Mouse (Mus musculus): ENCODE measurements around the gene Dpm1. TPM values are rescaled to one million over a fixed set of nuclear protein-coding genes. Genes with fewer than 3 reads are reported as not detected.

Dpm1 gene
- polyA plus RNA-seq (2012; rRNA removed), result 29.5 and 33.6 TPM in 2 replicates

DNA sequence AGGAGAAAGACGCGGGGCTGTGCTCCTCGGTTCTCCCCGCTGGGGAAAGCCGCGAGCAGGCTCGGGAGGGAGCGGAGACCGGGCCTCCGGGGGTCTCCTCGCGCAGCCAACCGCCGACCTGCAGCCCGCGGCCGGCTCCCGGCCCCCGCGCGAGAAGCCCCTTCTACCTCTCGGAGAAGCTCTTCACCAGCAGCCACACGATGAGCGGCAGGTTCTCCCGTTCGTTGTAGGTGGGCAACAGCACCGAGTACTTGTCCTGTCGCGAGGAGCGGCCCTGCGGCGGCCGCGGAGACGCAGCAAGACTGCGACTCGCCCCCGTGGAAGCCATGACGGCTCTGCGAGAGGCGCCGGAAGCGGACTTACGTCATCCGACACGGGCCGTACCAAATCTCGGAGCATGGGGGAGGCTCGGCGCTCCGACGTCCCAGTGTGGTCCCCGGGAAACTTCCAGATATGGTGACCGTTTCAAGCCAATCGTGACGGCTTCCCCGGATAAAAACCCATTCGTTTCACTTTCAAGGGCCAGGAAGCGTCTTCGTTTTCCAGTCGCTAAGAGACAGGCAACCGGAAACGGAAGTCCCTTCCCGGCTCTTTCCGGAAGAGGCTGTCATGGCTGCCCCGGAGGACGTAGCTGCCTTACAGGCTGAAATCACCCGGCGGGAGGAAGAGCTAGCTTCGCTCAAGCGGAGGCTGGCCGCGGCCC, at the start of gene Dpm1, which contains the start of the genes Gm20716 and Mocs3:
TSS of gene Dpm1 (minus strand) at position 566 of the 703 bp plus-strand sequence.
TSS of gene Gm20716 (minus strand) at position 339 of the 703 bp plus-strand sequence.
TSS of gene Mocs3 (plus strand) at position 597 of the 703 bp plus-strand sequence.
- Histone ChIP-seq H3K36me3 (ENCODE audit: control insufficient read depth, insufficient read depth, low read length) (peaks cover 14% of the 10 kb centered on the region), H3K4me3 (ENCODE audit: control insufficient read depth, insufficient read depth, low read length) (peak within 1 kb of the TSS; percentile 92), H3K4me1 (replicated peaks; ENCODE audit: control insufficient read depth, insufficient read depth, low read length) (peaks cover 17% of the 10 kb centered on the region), H3K27ac (ENCODE audit: control insufficient read depth, insufficient read depth, low read length) (peak within 1 kb of the TSS; percentile 43; the same call in 1 of the 2 replicates), H3K27me3 (ENCODE audit: control insufficient read depth, insufficient read depth, low read length) (no peaks in the 10 kb centered on the region)
- WGBS, result under 1% methylated on average over 73 of the region's 73 CpGs
- TF ChIP-seq POLR2A (IDR thresholded peaks at IDR 0.05; ENCODE audit: control insufficient read depth, extremely low read depth, insufficient read depth, low read length, poor library complexity) (peak; percentile 90), CTCF (IDR thresholded peaks at IDR 0.05; ENCODE audit: borderline replicate concordance, control insufficient read depth, extremely low read depth, insufficient read depth, low read length, poor library complexity) (peak; percentile 19; the same call in 1 of the 2 replicates)
- DNase-seq, result peak; percentile 81

DNA sequence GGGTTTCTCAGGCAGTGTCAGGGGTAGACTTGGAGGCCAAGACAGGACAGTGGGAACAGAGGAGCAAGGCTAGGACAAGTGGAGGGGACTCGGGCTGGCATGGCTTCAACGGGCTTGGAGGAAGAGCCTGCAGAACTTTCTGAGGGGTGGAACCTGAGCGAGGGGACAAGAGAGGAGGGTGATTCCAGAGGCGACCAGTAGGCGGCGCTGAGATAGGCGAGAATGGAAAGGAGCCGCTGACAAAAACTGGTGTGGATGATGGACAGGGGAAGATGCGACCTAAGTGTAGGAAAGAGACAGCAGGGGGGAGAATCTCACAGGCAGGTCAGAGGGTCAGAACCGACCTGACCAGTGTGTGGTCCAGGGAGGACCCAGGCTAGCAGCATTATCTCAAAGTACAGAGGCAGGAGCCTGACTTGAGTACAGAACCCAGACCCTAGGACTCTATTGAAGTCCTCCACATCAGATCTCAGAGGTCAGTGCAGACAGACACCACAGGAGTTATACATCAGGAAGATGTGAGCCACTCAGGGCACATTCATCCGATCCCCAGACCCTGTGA, 44.1 kb upstream of the Dpm1 start:
- peak; percentile 71 for DNase-seq
- Histone ChIP-seq H3K27ac (ENCODE audit: control insufficient read depth, insufficient read depth, low read length) (no peak overlapping the region), H3K36me3 (ENCODE audit: control insufficient read depth, insufficient read depth, low read length) (no peaks in the 10 kb centered on the region), H3K4me1 (replicated peaks; ENCODE audit: control insufficient read depth, insufficient read depth, low read length) (no peaks in the 10 kb centered on the region), H3K4me3 (ENCODE audit: control insufficient read depth, insufficient read depth, low read length) (no peak overlapping the region), H3K27me3 (ENCODE audit: control insufficient read depth, insufficient read depth, low read length) (no peaks in the 10 kb centered on the region; the same call in 1 of the 2 replicates)
- WGBS, result 7% methylated on average over 11 of the region's 11 CpGs
- TF ChIP-seq CTCF (IDR thresholded peaks at IDR 0.05; ENCODE audit: borderline replicate concordance, control insufficient read depth, extremely low read depth, insufficient read depth, low read length, poor library complexity) (peak; percentile 86; the same call in 1 of the 2 replicates), POLR2A (IDR thresholded peaks at IDR 0.05; ENCODE audit: control insufficient read depth, extremely low read depth, insufficient read depth, low read length, poor library complexity) (no peak)

DNA sequence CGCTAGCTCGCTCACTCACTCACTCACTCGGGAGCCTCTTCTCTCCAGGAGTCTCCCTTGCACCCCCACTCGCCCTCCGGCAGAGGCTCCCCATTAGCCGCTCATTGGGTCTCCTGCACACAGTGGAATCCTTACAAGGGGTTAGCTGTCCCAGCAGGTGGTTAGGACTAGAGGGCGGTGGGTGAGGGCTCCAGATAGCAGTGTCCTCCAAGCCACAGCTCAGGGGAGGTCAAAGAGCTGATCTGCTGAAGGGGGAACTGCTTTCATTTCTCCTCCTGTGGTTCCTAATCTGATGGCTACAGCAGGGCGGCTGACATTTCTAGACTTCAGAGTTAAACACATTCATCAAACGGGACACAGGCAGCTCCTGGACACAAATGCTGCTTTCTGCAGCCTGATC, 43.0 kb upstream of the Dpm1 start:
- Histone ChIP-seq H3K4me3 (ENCODE audit: control insufficient read depth, insufficient read depth, low read length) (no peak overlapping the region), H3K4me1 (replicated peaks; ENCODE audit: control insufficient read depth, insufficient read depth, low read length) (no peaks in the 10 kb centered on the region), H3K27ac (ENCODE audit: control insufficient read depth, insufficient read depth, low read length) (no peak overlapping the region), H3K27me3 (ENCODE audit: control insufficient read depth, insufficient read depth, low read length) (no peaks in the 10 kb centered on the region), H3K36me3 (ENCODE audit: control insufficient read depth, insufficient read depth, low read length) (no peaks in the 10 kb centered on the region)
- 5% methylated on average over 9 of the region's 9 CpGs for WGBS
- TF ChIP-seq CTCF (IDR thresholded peaks at IDR 0.05; ENCODE audit: borderline replicate concordance, control insufficient read depth, extremely low read depth, insufficient read depth, low read length, poor library complexity) (no peak), POLR2A (IDR thresholded peaks at IDR 0.05; ENCODE audit: control insufficient read depth, extremely low read depth, insufficient read depth, low read length, poor library complexity) (no peak)
- DNase-seq, result no peak

DNA sequence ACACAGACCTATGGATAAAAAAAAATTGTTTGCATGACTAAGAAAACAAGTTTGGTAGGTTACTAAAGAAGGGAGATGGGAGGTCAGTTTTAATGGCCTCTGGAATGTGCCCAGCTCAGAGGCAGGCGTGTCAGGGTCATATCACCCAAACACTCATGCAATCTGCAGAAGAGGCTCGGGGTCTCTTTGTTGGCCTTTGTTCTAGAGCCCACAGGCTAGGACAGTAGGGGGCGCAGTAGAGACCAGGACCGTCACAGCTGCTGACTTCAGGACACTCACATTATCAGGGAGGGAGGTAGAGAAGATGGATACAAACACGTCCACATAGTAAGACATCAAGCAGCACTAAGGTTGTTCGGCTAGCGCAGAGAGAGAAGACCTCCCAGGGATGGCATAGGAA, 37.6 kb upstream of the Dpm1 start:
- DNase-seq, result peak; percentile 27
- Histone ChIP-seq H3K36me3 (ENCODE audit: control insufficient read depth, insufficient read depth, low read length) (no peaks in the 10 kb centered on the region), H3K27me3 (ENCODE audit: control insufficient read depth, insufficient read depth, low read length) (no peaks in the 10 kb centered on the region), H3K4me1 (replicated peaks; ENCODE audit: control insufficient read depth, insufficient read depth, low read length) (no peaks in the 10 kb centered on the region), H3K27ac (ENCODE audit: control insufficient read depth, insufficient read depth, low read length) (no peak overlapping the region), H3K4me3 (ENCODE audit: control insufficient read depth, insufficient read depth, low read length) (no peak overlapping the region)
- no peak for TF ChIP-seq CTCF (IDR thresholded peaks at IDR 0.05; ENCODE audit: borderline replicate concordance, control insufficient read depth, extremely low read depth, insufficient read depth, low read length, poor library complexity)
- no peak for TF ChIP-seq POLR2A (IDR thresholded peaks at IDR 0.05; ENCODE audit: control insufficient read depth, extremely low read depth, insufficient read depth, low read length, poor library complexity)
- 79% methylated on average over 7 of the region's 7 CpGs for WGBS

DNA sequence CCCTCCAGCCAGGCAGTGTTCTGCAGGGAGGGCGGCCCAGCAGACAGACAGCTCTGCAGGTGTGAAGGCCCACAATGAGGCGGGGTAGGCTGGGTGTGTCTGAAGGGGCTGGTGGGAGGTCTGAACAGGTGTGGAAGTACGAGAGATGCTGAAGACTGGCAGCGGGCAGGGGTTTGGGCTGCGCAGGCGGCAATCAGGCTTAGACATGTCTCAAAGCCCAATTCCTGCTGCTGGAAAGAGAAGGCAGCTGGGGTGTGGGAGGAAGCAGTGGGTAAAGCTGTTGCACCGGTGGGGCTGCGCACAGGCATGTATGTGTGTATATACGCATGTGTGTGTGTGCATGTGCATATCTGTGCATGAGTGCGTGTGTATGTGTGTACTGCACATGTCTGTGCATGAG, 30.5 kb upstream of the Dpm1 start:
- no peak for DNase-seq
- Histone ChIP-seq H3K27me3 (ENCODE audit: control insufficient read depth, insufficient read depth, low read length) (no peaks in the 10 kb centered on the region), H3K36me3 (ENCODE audit: control insufficient read depth, insufficient read depth, low read length) (no peaks in the 10 kb centered on the region), H3K4me1 (replicated peaks; ENCODE audit: control insufficient read depth, insufficient read depth, low read length) (no peaks in the 10 kb centered on the region), H3K27ac (ENCODE audit: control insufficient read depth, insufficient read depth, low read length) (no peak overlapping the region), H3K4me3 (ENCODE audit: control insufficient read depth, insufficient read depth, low read length) (no peak overlapping the region)
- TF ChIP-seq CTCF (IDR thresholded peaks at IDR 0.05; ENCODE audit: borderline replicate concordance, control insufficient read depth, extremely low read depth, insufficient read depth, low read length, poor library complexity), result no peak
- TF ChIP-seq POLR2A (IDR thresholded peaks at IDR 0.05; ENCODE audit: control insufficient read depth, extremely low read depth, insufficient read depth, low read length, poor library complexity), result no peak
- 93% methylated on average over 10 of the region's 10 CpGs for WGBS

DNA sequence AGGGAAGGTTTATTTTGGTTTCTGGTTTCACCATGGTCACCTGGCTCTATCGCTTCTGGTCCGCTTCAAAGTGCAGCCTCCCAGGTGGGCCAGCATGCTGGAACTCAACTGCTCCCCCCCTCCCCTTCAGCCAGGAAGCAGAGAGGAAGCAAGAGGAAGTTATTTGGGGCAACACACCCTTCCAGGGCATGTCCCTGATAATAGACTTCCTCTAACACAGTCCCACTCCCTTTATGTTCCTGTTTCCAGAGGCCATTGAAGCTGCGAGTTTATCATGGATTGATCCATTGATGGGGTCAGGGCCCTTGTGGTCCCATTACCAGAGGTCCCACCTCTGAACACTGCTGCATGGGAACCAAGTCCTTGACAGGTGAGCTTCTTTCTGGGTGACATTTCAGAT, 29.7 kb upstream of the Dpm1 start:
- Histone ChIP-seq H3K4me3 (ENCODE audit: control insufficient read depth, insufficient read depth, low read length) (no peak overlapping the region), H3K36me3 (ENCODE audit: control insufficient read depth, insufficient read depth, low read length) (no peaks in the 10 kb centered on the region), H3K27me3 (ENCODE audit: control insufficient read depth, insufficient read depth, low read length) (no peaks in the 10 kb centered on the region), H3K4me1 (replicated peaks; ENCODE audit: control insufficient read depth, insufficient read depth, low read length) (no peaks in the 10 kb centered on the region), H3K27ac (ENCODE audit: control insufficient read depth, insufficient read depth, low read length) (no peak overlapping the region)
- DNase-seq, result no peak
- WGBS, result 76% methylated on average over 3 of the region's 3 CpGs
- TF ChIP-seq CTCF (IDR thresholded peaks at IDR 0.05; ENCODE audit: borderline replicate concordance, control insufficient read depth, extremely low read depth, insufficient read depth, low read length, poor library complexity), result no peak
- no peak for TF ChIP-seq POLR2A (IDR thresholded peaks at IDR 0.05; ENCODE audit: control insufficient read depth, extremely low read depth, insufficient read depth, low read length, poor library complexity)
